Mouse (Mus musculus) erythroblast, embryonic 14.5 days (primary cell): ENCODE measurements around the gene Phldb1.

Experiments used
- GATA1 ChIP-seq: IDR thresholded peaks from 2 replicates; pipeline ENCODE4 v1.6.1; 2012; ENCODE audit warnings: low read length, inconsistent platforms, mixed read lengths
- TAL1 ChIP-seq: IDR thresholded peaks from 3 replicates; pipeline ENCODE4 v1.6.1; 2012; ENCODE audit warnings: low read length, inconsistent platforms, mixed read lengths

GRCm38 (mm10) chr9:44655098-44656066, 79.6 kb downstream of the Phldb1 start:
- TF ChIP-seq GATA1 (no peak), TAL1 (no peak)
